Mouse (Mus musculus) adrenal gland, adult 10 weeks (tissue): ENCODE data around the gene Zfyve21. TPM values are rescaled to one million over a fixed set of nuclear protein-coding genes. Genes with fewer than 3 reads are reported as not detected.

Source experiments
- polyA plus RNA-seq: library from polyadenylated mRNA; stranded (reverse); fragments of 350-450 nt; fragmentation: Illumina TruSeq; extraction: RNeasy Lipid Tissue Mini Kit (QIAGEN cat#74804); gene quantifications from one replicate; pipeline ENCODE4 v1.2.3, GENCODE M21; 2014; ENCODE audit warnings: low read depth, low replicate concordance

Zfyve21 gene
- polyA plus RNA-seq, result 23.0 TPM

GRCm38 (mm10) chr12:111813766-111814617 is at the start of gene Zfyve21, which contains the start of gene Xrcc3:
Gene Zfyve21 (plus strand): TSS chr12:111814170.
Gene Xrcc3 (minus strand): TSS chr12:111813873.

Other genes starting within 250 kb of the Zfyve21 start
- 266 TPM for gene Mark3, start 239.6 kb upstream of the Zfyve21 start, polyA plus RNA-seq
- gene Ckb, start 141.8 kb upstream of the Zfyve21 start, polyA plus RNA-seq, result 0.58 TPM
- not detected for gene Trmt61a, start 136.1 kb upstream of the Zfyve21 start, polyA plus RNA-seq
- gene Bag5, start 100.9 kb upstream of the Zfyve21 start, polyA plus RNA-seq, result 37.5 TPM
- 45.3 TPM for gene Apopt1, start 100.9 kb upstream of the Zfyve21 start, polyA plus RNA-seq
- gene Klc1, start 55.3 kb upstream of the Zfyve21 start, polyA plus RNA-seq, result 5.1 TPM
- gene Xrcc3, start 297 bp upstream of the Zfyve21 start, polyA plus RNA-seq, result 1.6 TPM
- gene Ppp1r13b, start 93.9 kb downstream of the Zfyve21 start, polyA plus RNA-seq, result 3.4 TPM
- gene Atp5mpl, start 152.8 kb downstream of the Zfyve21 start, polyA plus RNA-seq, result 635 TPM
- gene Tdrd9, start 157.4 kb downstream of the Zfyve21 start, polyA plus RNA-seq, result not detected
- not detected for gene Rd3l, start 167.1 kb downstream of the Zfyve21 start, polyA plus RNA-seq